Mouse (Mus musculus) forebrain, embryonic 11.5 days (tissue): ENCODE results near the gene Maz. TPM values are rescaled to one million over a fixed set of nuclear protein-coding genes. Genes with fewer than 3 reads are reported as not detected.

Source experiments
- ATAC-seq: fragments of 200-750 bp; cut with Nextera tagmentation; replicated peaks from 2 replicates; pipeline ENCODE4 v1.8.0; 2017; ENCODE audit warnings: moderate TSS enrichment; ENCODE audit not compliant: low FRiP score
- DNase-seq: peaks from one replicate; pipeline ENCODE4 v3.0.0-alpha.2; 2017; ENCODE audit warnings: low spot score
- H3K27ac ChIP-seq: fragments of 300-500 bp; sonication (generic); 2 replicates; pipeline ENCODE4 v1.5.1; 2014; ENCODE audit warnings: low read depth, low read length
- H3K27me3 ChIP-seq: fragments of 300-500 bp; sonication (generic); 2 replicates; pipeline ENCODE4 v1.6.1; 2014; ENCODE audit warnings: mild to moderate bottlenecking, low read length, mixed read lengths; ENCODE audit not compliant: control insufficient read depth, insufficient read depth
- H3K36me3 ChIP-seq: fragments of 300-500 bp; sonication (generic); 2 replicates; pipeline ENCODE4 v1.6.1; 2014; ENCODE audit warnings: mild to moderate bottlenecking, low read length, moderate library complexity, mixed read lengths; ENCODE audit not compliant: control insufficient read depth, insufficient read depth
- H3K4me1 ChIP-seq: fragments of 300-500 bp; sonication (generic); replicated peaks from 2 replicates; pipeline ENCODE4 v1.6.1; 2014; ENCODE audit warnings: low read length, mixed read lengths; ENCODE audit not compliant: control insufficient read depth, insufficient read depth
- H3K4me2 ChIP-seq: fragments of 300-500 bp; sonication (generic); 2 replicates; pipeline ENCODE4 v1.6.1; 2014; ENCODE audit warnings: low read depth, mild to moderate bottlenecking, low read length, moderate library complexity, mixed read lengths; ENCODE audit not compliant: severe bottlenecking
- H3K4me3 ChIP-seq: fragments of 300-500 bp; sonication (generic); 2 replicates; pipeline ENCODE4 v1.5.1; 2014; ENCODE audit warnings: low read depth, low read length
- H3K9ac ChIP-seq: fragments of 300-500 bp; sonication (generic); 2 replicates; pipeline ENCODE4 v1.6.1; 2014; ENCODE audit warnings: low read length
- H3K9me3 ChIP-seq: fragments of 300-500 bp; sonication (generic); 2 replicates; pipeline ENCODE4 v1.6.1; 2016; ENCODE audit warnings: low read length, mixed read lengths; ENCODE audit not compliant: control insufficient read depth
- WGBS: fragments of 180-500 bp; shearing (Covaris S2); extraction: QIAGEN DNeasy Blood & Tissue Kit; methylation state at CpG from one replicate; pipeline ENCODE4 v1.1.7; 2014; 5-methylcytosine and 5-hydroxymethylcytosine counted together
- polyA plus RNA-seq: library from polyadenylated mRNA; unstranded; fragments of >200 nt; fragmentation: Nextera tagmentation; extraction: Ambion mirVana; gene quantifications from 2 replicates; pipeline ENCODE4 v1.2.1, GENCODE M21; 2014

Gene Maz
- polyA plus RNA-seq, 1 experiment from 2014 or later: 106 TPM

DNA sequence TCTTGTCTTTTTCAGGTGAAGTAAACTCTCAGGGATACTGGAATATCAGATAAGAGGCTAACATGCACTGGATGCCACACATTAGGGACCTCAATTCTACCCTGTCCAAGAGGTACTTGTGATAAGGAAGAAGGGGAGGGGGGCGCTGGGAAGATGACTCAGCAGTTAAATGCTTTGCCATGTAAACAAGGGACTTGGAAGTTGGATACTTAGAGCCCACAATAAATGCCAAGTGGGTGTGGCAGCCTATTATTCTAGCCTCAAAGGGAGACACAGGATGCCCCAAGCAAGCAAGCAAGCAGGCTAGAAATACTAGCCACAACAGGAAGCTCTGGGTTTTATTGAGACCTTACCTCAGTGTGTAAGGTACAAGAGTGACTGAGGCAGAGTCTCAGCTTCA, 4.4 kb upstream of the Maz start:
- H3K4me3 ChIP-seq: no peak overlapping the region
- peaks cover 32% of the 10 kb centered on the region; the same call in 1 of the 2 replicates for H3K36me3 ChIP-seq

DNA sequence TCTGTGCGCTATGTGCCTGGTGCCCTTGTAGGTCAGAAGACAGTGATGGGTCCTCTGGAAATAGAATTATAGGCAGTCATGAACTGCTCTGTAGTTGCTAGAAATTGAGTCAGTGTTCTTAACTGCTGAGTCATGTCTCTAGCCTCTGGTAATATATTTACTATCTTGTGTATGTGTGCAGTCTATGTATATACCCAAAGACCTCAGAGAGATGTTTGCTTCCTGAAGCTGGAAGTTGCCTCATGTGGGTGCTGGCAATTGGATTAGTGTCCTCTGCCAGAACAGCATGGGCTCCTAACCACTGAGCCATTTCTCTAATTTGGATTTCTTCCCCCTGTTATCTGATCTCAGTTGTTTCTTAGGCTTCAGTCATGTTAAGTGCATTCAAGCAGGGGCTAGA, 3.3 kb upstream of the Maz start:
- no peaks in the 10 kb centered on the region for H3K27me3 ChIP-seq
- H3K36me3 ChIP-seq: peaks cover 32% of the 10 kb centered on the region; the same call in 1 of the 2 replicates
- H3K9ac ChIP-seq: no peak overlapping the region
- DNase-seq (no peak), ATAC-seq (no peak)
- H3K4me1 ChIP-seq: 0 out of 2 replicates have a peak, but pooled peaks cover 4% of the 10 kb centered on the region
- 97% methylated on average over 1 of the region's 1 CpGs for WGBS
- no peaks in the 10 kb centered on the region for H3K9me3 ChIP-seq
- H3K4me3 ChIP-seq: no peak overlapping the region
- H3K27ac ChIP-seq: no peak overlapping the region
- no peak overlapping the region for H3K4me2 ChIP-seq

More for the DNA sequence above, 4.4 kb upstream of the Maz start:
- no peaks in the 10 kb centered on the region for H3K27me3 ChIP-seq
- no peak overlapping the region for H3K4me2 ChIP-seq
- H3K4me1 ChIP-seq: 0 out of 2 replicates have a peak, but pooled peaks cover 4% of the 10 kb centered on the region
- ATAC-seq (no peak), DNase-seq (no peak)
- no peaks in the 10 kb centered on the region for H3K9me3 ChIP-seq
- no peak overlapping the region for H3K9ac ChIP-seq
- WGBS: 95% methylated on average over 1 of the region's 1 CpGs
- H3K27ac ChIP-seq: no peak overlapping the region

DNA sequence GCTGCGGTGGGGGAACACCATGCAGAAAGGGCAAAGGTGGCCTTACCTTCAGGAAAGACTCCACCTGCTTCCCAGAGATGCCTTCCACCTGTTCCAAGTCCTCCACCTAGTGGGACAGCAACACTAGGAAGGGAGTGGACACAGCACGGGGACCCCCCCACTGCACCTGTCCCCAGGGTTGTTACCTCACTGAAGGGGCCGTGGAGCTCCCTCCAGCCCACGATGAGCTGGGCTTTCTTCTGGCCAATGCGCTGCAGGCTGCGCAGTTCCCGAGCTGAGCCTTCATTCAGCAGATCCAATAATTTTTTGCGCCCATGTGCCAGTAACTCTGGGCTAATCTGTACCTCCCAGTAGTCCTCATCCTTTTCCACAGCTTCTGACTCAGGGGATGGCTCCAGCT, 1.0 kb upstream of the Maz start:
- WGBS: 70% methylated on average over 8 of the region's 8 CpGs
- DNase-seq: no peak
- H3K4me3 ChIP-seq: peak overlapping the region; percentile 82
- H3K9ac ChIP-seq: peak overlapping the region; percentile 99
- H3K4me1 ChIP-seq: peaks cover 21% of the 10 kb centered on the region
- H3K4me2 ChIP-seq: peak overlapping the region; percentile 94
- no peaks in the 10 kb centered on the region for H3K9me3 ChIP-seq
- no peak for ATAC-seq
- peak overlapping the region; percentile 98 for H3K27ac ChIP-seq
- no peaks in the 10 kb centered on the region for H3K27me3 ChIP-seq
- peaks cover 27% of the 10 kb centered on the region; the same call in 1 of the 2 replicates for H3K36me3 ChIP-seq

DNA sequence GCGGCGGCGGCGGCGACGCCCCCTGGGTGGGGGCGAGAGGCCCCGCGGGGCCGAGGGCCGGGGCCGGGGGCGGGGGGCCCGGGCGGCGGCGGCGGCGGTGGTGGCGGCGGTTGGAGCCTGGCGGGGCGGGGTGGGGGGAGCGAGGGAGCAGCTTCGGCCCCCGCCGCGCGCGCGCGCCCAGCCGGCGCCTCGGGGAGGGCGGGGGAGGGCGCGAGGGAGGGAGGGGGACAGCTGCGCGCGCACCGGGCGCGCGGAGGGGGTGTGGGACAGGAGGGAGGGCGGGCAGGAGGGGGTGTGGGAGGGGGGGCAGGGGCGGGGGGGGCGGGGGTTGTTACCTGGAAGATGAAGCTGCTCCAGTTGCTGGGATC, 237 bp downstream of the Maz start:
- 9% methylated on average over 11 of the region's 48 CpGs for WGBS
- H3K4me2 ChIP-seq: peak overlapping the region; percentile 94; the same call in 1 of the 2 replicates
- no peaks in the 10 kb centered on the region for H3K27me3 ChIP-seq
- H3K27ac ChIP-seq: peak overlapping the region; percentile 98
- ATAC-seq (no peak), DNase-seq (no peak)
- no peaks in the 10 kb centered on the region for H3K9me3 ChIP-seq
- peaks cover 16% of the 10 kb centered on the region; the same call in 1 of the 2 replicates for H3K36me3 ChIP-seq
- H3K4me3 ChIP-seq: peak overlapping the region; percentile 82
- peaks cover 29% of the 10 kb centered on the region for H3K4me1 ChIP-seq
- H3K9ac ChIP-seq: peak overlapping the region; percentile 99

DNA sequence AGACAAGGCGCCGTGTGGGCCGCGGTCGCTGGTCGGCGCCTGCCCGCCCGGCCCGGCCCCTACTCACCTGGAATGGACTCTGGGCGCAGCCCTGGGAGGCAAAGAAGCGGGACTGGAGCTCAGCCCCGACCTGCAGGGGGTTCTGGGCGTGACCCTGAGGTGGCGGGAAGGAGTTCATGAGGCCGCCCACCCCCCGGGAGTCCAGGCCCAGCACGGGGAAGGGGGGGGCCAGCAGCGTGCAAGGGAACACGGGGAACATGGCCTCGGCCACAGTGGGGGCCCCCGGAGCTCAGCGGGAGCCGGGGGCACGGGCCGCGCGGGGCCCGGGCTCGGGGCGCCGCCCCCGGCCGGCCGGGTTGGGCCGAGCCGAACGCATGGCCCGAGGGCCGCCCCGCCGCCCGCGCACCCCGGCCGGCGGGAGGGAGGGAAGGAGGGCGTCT, 656 bp downstream of the Maz start:
- Histone ChIP-seq H3K36me3 (peaks cover 13% of the 10 kb centered on the region; the same call in 1 of the 2 replicates), H3K4me3 (peak overlapping the region; percentile 82), H3K4me2 (peak overlapping the region; percentile 94), H3K9ac (peak overlapping the region; percentile 99), H3K27ac (peak overlapping the region; percentile 98), H3K27me3 (no peaks in the 10 kb centered on the region), H3K9me3 (no peaks in the 10 kb centered on the region), H3K4me1 (peaks cover 33% of the 10 kb centered on the region)
- DNase-seq (peak; percentile 92), ATAC-seq (peak; percentile 21)
- WGBS: 0% methylated on average over 17 of the region's 48 CpGs

DNA sequence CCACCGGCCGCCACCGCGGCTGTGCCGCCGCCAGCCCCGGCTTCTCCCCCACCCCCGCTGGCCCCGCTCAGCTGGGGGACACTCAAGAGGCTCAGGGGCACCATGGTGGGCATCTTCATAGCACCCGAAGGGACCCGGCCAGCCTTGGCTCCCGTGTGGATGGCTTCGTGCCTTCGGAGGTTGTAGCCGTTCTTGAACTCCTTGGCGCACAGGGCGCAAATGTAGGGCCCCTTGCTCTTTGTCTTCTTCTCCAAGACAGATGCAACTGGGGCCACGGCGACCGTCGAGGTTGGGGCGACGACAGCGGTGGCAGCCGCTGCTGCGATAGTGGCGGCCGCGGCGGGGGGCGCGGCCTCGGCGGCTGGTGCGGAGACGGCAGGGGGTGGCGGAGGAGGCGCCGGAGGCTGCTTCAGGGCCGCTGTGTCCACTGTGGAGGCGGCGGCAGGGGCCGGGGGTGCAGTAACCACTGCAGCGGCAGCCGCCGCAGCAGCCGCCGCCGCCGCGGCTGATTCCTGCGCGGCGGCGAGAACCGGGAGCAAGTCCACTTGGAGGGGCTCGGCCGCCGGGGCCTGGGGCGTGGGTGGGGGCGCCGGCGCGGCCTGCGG, 1.2 kb downstream of the Maz start:
- Histone ChIP-seq H3K27me3 (no peaks in the 10 kb centered on the region), H3K4me1 (peaks cover 35% of the 10 kb centered on the region), H3K36me3 (peaks cover 8% of the 10 kb centered on the region; the same call in 1 of the 2 replicates), H3K27ac (peak overlapping the region; percentile 98), H3K9ac (peak overlapping the region; percentile 99), H3K4me3 (peak overlapping the region; percentile 82), H3K9me3 (no peaks in the 10 kb centered on the region), H3K4me2 (peak overlapping the region; percentile 94)
- 1% methylated on average over 62 of the region's 65 CpGs for WGBS
- ATAC-seq (no peak), DNase-seq (peak; percentile 81)

DNA sequence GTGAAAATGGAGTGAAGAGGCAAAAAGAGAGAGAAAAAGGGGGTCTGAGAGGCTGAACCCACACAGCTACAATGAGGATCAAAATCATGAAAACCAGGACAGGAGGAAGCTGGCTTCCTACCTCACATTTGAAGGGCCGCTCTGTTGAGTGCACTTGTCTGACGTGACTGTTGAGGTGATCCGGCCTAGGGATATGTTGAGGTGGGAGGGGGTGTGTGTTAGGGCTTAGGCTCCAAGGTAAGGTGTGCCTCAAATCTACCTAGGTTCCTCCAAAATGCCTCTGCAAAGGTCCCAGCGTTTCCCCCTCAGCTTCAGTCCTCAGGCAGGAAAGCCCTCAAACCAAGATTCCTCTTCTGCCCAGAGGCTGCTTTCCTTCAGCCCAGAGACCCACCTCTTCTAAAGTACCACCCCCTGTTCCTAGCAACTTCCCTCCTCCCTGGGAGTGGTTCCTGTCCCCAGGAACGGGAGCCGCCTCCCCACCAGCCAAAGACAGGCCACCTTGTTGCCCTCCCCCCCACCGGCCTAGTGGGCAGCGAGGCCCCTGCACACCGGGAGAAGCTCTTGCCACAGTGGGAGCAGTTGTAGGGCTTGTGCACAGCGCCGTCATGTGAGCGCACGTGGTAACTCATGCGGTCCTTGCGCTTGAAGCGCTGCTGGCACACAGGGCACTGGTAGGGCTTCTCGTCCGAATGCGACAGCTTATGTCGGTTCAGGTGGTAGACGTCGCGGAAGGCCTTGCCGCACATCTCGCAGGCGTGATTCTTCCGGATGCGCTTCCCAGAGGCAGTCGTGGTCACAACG, 1.9 kb downstream of the Maz start:
- peak overlapping the region; percentile 98 for H3K27ac ChIP-seq
- peaks cover 8% of the 10 kb centered on the region; the same call in 1 of the 2 replicates for H3K36me3 ChIP-seq
- no peaks in the 10 kb centered on the region for H3K9me3 ChIP-seq
- no peaks in the 10 kb centered on the region for H3K27me3 ChIP-seq
- DNase-seq (peak; percentile 86), ATAC-seq (peak; percentile 32)
- peak overlapping the region; percentile 82 for H3K4me3 ChIP-seq
- H3K4me2 ChIP-seq: peak overlapping the region; percentile 94
- peak overlapping the region; percentile 99 for H3K9ac ChIP-seq
- H3K4me1 ChIP-seq: peaks cover 35% of the 10 kb centered on the region
- 1% methylated on average over 30 of the region's 30 CpGs for WGBS

DNA sequence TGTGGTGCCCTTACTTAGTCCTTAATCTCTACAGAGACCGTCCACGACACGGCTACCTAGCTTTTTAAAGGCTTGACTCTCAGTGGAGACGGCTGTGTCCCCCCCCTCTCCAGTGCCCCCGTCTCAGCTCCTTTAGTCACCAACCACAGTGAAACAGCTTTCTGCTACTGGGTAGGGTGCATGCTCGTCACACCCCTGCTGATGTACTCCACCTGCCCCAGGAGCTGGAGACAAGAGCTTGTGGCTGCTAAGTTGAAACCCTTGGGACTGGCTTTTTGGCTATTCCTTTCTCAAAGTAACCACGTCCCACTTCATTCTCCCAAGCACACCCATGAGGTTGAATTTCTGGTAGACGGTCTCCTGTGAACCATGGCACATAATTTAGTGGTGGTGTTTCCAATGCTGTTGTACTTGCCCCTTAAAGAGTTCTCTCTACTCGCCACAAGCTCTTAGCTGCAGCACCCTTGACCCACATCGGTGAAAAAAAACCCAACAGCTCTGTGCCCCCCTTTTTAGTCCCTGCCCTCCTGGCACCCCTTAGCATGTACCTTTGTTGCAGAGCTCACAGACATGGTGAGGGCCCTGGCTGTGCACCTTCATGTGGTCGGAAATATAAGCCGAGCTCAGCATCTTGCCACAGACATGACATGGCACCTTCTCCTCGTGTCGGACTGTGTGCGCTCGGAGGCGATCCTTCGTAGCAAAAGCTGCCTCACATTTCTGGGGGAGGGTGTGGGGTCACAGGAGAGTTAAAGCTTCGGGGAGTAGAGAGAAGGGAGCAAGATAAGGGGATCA, 2.7 kb downstream of the Maz start:
- Histone ChIP-seq H3K9me3 (no peaks in the 10 kb centered on the region), H3K4me1 (peaks cover 35% of the 10 kb centered on the region), H3K27ac (0 out of 2 replicates have a peak overlapping the region, but pooled peaks have one; percentile 98), H3K4me2 (peak overlapping the region; percentile 94), H3K9ac (peak overlapping the region; percentile 99), H3K36me3 (peaks cover 8% of the 10 kb centered on the region; the same call in 1 of the 2 replicates), H3K4me3 (peak overlapping the region; percentile 82), H3K27me3 (no peaks in the 10 kb centered on the region)
- ATAC-seq (no peak), DNase-seq (no peak)
- WGBS: 29% methylated on average over 19 of the region's 19 CpGs
